Mouse (Mus musculus) olfactory bulb, adult 2 months (tissue): ENCODE results near the gene Mrps27.

Experiments
- CTCF ChIP-seq: fragments of 200-500 bp; IDR thresholded peaks from 2 replicates; pipeline ENCODE4 v1.5.1; 2012; ENCODE audit warnings: low read depth, mild to moderate bottlenecking, low read length, moderate library complexity; ENCODE audit not compliant: insufficient read depth
- POLR2A ChIP-seq: fragments of 200-500 bp; IDR thresholded peaks from 2 replicates; pipeline ENCODE4 v1.6.1; 2012; ENCODE audit warnings: mild to moderate bottlenecking, low read depth, low read length, moderate library complexity; ENCODE audit not compliant: insufficient read depth

DNA sequence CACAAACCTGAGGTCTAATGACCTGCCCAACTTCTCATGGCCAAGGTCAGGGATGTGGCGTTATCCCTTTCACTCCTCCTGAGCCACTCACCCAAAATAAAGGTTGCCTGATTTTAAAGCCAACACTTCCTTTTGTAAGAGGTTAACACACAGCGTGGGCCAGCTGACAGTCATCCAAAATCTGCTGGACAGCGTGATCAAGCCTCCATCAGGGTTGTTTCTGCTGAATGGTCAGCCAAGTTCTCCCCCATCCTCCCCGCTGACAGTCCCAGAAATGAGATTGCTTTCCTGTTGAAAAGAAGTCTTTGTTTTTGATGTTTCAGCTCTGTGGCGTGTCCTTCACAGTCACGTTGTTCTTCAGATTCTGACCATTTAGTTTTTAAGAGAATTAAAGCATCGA is 106.2 kb downstream of the Mrps27 start:
- TF ChIP-seq CTCF (no peak), POLR2A (no peak)
